Mouse (Mus musculus) thymus, adult 2 months (tissue): Measurements from ENCODE around the gene Urad.

ENCODE experiments used
- CTCF ChIP-seq: fragments of 200-500 bp; IDR thresholded peaks from 2 replicates; pipeline ENCODE4 v1.5.1; 2012; ENCODE audit warnings: mild to moderate bottlenecking, control low read depth, low read length, moderate library complexity, borderline replicate concordance; ENCODE audit not compliant: control insufficient read depth, poor library complexity, insufficient read depth; ENCODE audit errors: extremely low read depth
- POLR2A ChIP-seq: fragments of 200-500 bp; IDR thresholded peaks from 2 replicates; pipeline ENCODE4 v1.6.1; 2012; ENCODE audit warnings: mild to moderate bottlenecking, low read length, control low read depth, moderate library complexity; ENCODE audit not compliant: control insufficient read depth, poor library complexity, insufficient read depth; ENCODE audit errors: extremely low read depth

DNA sequence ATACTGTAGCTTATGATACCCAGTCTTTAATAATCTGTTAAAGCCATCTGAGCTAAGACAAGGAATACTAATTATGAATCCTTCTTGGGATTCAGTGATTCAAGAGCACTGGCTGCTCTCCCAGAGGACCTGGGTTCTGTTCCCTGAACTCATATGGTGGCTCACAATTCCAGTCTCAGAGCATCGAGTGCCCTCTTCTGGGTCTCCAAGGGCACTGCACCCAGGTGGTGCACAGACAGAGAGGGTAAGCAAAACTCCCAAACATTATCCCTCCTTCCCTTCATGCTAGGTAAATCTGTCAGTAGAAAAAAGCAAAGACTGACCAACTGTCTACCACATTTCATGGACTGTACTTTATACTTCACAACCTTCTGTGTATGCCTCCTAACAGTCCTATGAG, 23.7 kb upstream of the Urad start:
- TF ChIP-seq CTCF: no peak
- TF ChIP-seq POLR2A: no peak
